Mouse (Mus musculus) E14TG2a.4 (cell line): Measurements from ENCODE around the gene Fbxw24.
"Not testable (repeated sequence)": the region's sequence is repeated elsewhere in the genome, so short reads cannot be mapped to it uniquely, and the experiment has no call there.

Source experiments
- CTCF ChIP-seq: conservative IDR thresholded peaks from 2 replicates; pipeline ENCODE4 v1.5.1; 2014; ENCODE audit warnings: low read length
- NANOG ChIP-seq: IDR thresholded peaks from 2 replicates; pipeline ENCODE4 v1.6.1; 2014; ENCODE audit warnings: borderline replicate concordance, low read length, mixed read lengths
- POU5F1 ChIP-seq: IDR thresholded peaks from 2 replicates; pipeline ENCODE4 v1.6.1; 2014; ENCODE audit warnings: low read length, borderline replicate concordance

GRCm38 (mm10) chr9:109568162-109568561 is 57.7 kb downstream of the Fbxw24 start, which contains the start of gene Fbxw15:
- not testable (repeated sequence) for TF ChIP-seq CTCF, NANOG, POU5F1
